Mouse (Mus musculus) midbrain, embryonic 15.5 days (tissue): ENCODE results near the gene Il17rd. TPM values are rescaled to one million over a fixed set of nuclear protein-coding genes. Genes with fewer than 3 reads are reported as not detected.

ENCODE experiments used
- ATAC-seq: fragments of 200-750 bp; cut with Nextera tagmentation; replicated peaks from 2 replicates; pipeline ENCODE4 v1.8.0; 2017; ENCODE audit warnings: moderate TSS enrichment
- H3K27ac ChIP-seq: fragments of 300-500 bp; sonication (generic); 2 replicates; pipeline ENCODE4 v1.5.1; 2015; ENCODE audit warnings: mild to moderate bottlenecking, inconsistent platforms
- H3K27me3 ChIP-seq: fragments of 300-500 bp; sonication (generic); replicated peaks from 2 replicates; pipeline ENCODE4 v1.6.1; 2015; ENCODE audit warnings: inconsistent platforms
- H3K36me3 ChIP-seq: fragments of 300-500 bp; sonication (generic); replicated peaks from 2 replicates; pipeline ENCODE4 v1.6.1; 2015; ENCODE audit warnings: inconsistent platforms
- H3K4me1 ChIP-seq: fragments of 300-500 bp; sonication (generic); 2 replicates; pipeline ENCODE4 v1.6.1; 2015; ENCODE audit warnings: inconsistent platforms
- H3K4me2 ChIP-seq: fragments of 300-500 bp; sonication (generic); 2 replicates; pipeline ENCODE4 v1.6.1; 2015; ENCODE audit warnings: inconsistent platforms, mild to moderate bottlenecking, moderate library complexity
- H3K4me3 ChIP-seq: fragments of 300-500 bp; sonication (generic); 2 replicates; pipeline ENCODE4 v1.5.1; 2015; ENCODE audit warnings: mild to moderate bottlenecking, inconsistent platforms
- H3K9ac ChIP-seq: fragments of 300-500 bp; sonication (generic); 2 replicates; pipeline ENCODE4 v1.6.1; 2015; ENCODE audit warnings: mild to moderate bottlenecking, inconsistent platforms
- H3K9me3 ChIP-seq: fragments of 300-500 bp; sonication (generic); 2 replicates; pipeline ENCODE4 v1.6.1; 2016; ENCODE audit warnings: inconsistent platforms
- WGBS: fragments of 180-500 bp; shearing (Covaris S2); methylation state at CpG from one replicate; pipeline ENCODE4 v1.1.7; 2015; ENCODE audit warnings: mixed read lengths; 5-methylcytosine and 5-hydroxymethylcytosine counted together
- polyA plus RNA-seq: library from polyadenylated mRNA; unstranded; fragments of >200 nt; fragmentation: Nextera tagmentation; extraction: Ambion mirVana; gene quantifications from 2 replicates; pipeline ENCODE4 v1.2.1, GENCODE M21; 2015

Il17rd gene
- polyA plus RNA-seq, 1 experiment from 2014 or later, result 2.2 TPM

DNA sequence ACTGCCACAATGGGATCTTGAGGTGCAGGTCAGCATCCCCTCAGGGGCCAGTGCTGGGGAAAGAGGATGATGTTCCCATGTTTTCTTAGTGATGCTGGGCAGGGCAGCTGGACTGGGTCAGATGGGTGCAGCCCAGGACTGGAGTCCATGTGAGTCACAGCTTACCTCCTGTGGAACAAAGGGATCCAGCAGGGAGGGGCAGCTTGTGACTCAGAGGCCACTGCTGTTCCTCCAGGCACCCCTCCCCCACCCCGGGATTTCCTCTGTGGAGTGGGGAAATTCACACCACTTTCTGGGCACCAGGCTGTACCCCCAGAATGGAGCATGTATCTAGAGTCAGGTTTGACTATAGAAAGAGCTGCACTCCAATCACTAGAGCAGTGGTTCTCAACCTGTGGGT, 92.8 kb downstream of the Il17rd start:
- Histone ChIP-seq H3K27me3 (no peaks in the 10 kb centered on the region), H3K4me2 (no peak overlapping the region), H3K27ac (no peak overlapping the region), H3K9me3 (no peaks in the 10 kb centered on the region), H3K36me3 (no peaks in the 10 kb centered on the region), H3K9ac (no peak overlapping the region), H3K4me3 (no peak overlapping the region), H3K4me1 (no peaks in the 10 kb centered on the region)
- ATAC-seq, result no peak
- WGBS, result 92% methylated on average over 1 of the region's 1 CpGs

GRCm38 (mm10) chr14:27138891-27139290, 100.2 kb downstream of the Il17rd start:
- H3K4me2 ChIP-seq, result no peak overlapping the region
- no peaks in the 10 kb centered on the region for H3K27me3 ChIP-seq
- no peaks in the 10 kb centered on the region for H3K4me1 ChIP-seq
- H3K9me3 ChIP-seq, result no peaks in the 10 kb centered on the region
- H3K36me3 ChIP-seq, result no peaks in the 10 kb centered on the region
- H3K4me3 ChIP-seq, result no peak overlapping the region
- H3K27ac ChIP-seq, result no peak overlapping the region
- no peak for ATAC-seq
- 80% methylated on average over 9 of the region's 9 CpGs for WGBS
- no peak overlapping the region for H3K9ac ChIP-seq

DNA sequence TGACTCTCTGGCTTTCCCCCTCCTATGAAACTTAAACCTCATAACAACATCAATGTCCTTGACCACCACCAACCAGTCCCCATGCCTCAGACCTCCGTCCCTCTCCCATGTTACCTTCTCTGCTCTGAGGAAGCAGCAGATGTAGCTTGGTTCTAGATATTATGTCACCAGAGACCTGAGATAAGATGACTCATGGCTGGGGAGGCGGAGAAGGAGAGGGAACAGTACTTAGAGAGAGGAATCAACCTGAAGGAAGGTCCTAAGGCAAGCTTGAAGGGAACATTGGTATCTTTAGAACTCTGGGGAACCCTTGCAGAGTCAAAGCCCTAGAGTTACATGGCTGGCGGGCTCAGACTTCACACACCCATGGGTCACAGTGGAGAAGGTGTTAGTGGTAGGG, 101.2 kb downstream of the Il17rd start:
- H3K9ac ChIP-seq, result no peak overlapping the region
- no peaks in the 10 kb centered on the region for H3K4me1 ChIP-seq
- no peak overlapping the region for H3K4me2 ChIP-seq
- no peak overlapping the region for H3K4me3 ChIP-seq
- H3K36me3 ChIP-seq, result no peaks in the 10 kb centered on the region
- WGBS, result 88% methylated on average over 3 of the region's 3 CpGs
- H3K27me3 ChIP-seq, result no peaks in the 10 kb centered on the region
- no peaks in the 10 kb centered on the region for H3K9me3 ChIP-seq
- H3K27ac ChIP-seq, result no peak overlapping the region
- ATAC-seq, result no peak

DNA sequence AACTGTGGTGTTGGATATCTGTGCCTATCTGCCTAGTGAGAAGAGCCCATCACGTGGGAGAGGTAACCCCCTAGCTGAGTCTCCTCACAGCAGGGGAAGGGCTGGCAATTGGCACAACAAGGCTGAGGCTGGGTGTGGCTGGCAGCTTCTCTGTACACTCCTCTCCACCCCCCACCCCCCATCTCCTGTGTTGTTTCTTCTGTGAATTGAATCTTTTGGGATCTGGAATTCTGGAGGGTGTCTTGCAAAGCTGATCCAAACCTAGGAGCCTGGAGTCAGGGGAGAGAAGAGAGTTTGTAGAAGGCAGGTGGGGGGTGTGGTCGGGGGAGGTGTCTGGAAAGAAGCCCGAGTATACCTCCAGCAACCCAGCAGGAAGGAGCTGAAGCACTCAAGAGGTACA, 102.7 kb downstream of the Il17rd start:
- H3K36me3 ChIP-seq, result no peaks in the 10 kb centered on the region
- no peak overlapping the region for H3K9ac ChIP-seq
- no peak overlapping the region for H3K4me2 ChIP-seq
- H3K27ac ChIP-seq, result no peak overlapping the region
- no peak overlapping the region for H3K4me3 ChIP-seq
- H3K9me3 ChIP-seq, result no peaks in the 10 kb centered on the region
- H3K4me1 ChIP-seq, result no peaks in the 10 kb centered on the region
- no peak for ATAC-seq
- H3K27me3 ChIP-seq, result no peaks in the 10 kb centered on the region
- 32% methylated on average over 3 of the region's 3 CpGs for WGBS

- Histone ChIP-seq H3K9me3 (no peaks in the 10 kb centered on the region), H3K27ac (no peak overlapping the region), H3K27me3 (no peaks in the 10 kb centered on the region), H3K4me1 (no peaks in the 10 kb centered on the region), H3K36me3 (no peaks in the 10 kb centered on the region), H3K4me3 (no peak overlapping the region), H3K4me2 (no peak overlapping the region), H3K9ac (no peak overlapping the region)
- ATAC-seq, result no peak
- WGBS, result 91% methylated on average over 5 of the region's 5 CpGs
These were observed 103.9 kb downstream of the Il17rd start for GRCm38 (mm10) chr14:27142680-27143079.

- Histone ChIP-seq H3K4me1 (no peaks in the 10 kb centered on the region), H3K9me3 (no peaks in the 10 kb centered on the region), H3K9ac (no peak overlapping the region), H3K4me3 (no peak overlapping the region), H3K27ac (no peak overlapping the region), H3K36me3 (no peaks in the 10 kb centered on the region), H3K4me2 (no peak overlapping the region), H3K27me3 (no peaks in the 10 kb centered on the region)
- 54% methylated on average over 8 of the region's 8 CpGs for WGBS
- ATAC-seq, result no peak
These were observed 106.7 kb downstream of the Il17rd start for GRCm38 (mm10) chr14:27145171-27146045.

- H3K9ac ChIP-seq, result no peak overlapping the region
- WGBS, result 95% methylated on average over 7 of the region's 7 CpGs
These were observed 109.0 kb downstream of the Il17rd start for GRCm38 (mm10) chr14:27147726-27148125.

DNA sequence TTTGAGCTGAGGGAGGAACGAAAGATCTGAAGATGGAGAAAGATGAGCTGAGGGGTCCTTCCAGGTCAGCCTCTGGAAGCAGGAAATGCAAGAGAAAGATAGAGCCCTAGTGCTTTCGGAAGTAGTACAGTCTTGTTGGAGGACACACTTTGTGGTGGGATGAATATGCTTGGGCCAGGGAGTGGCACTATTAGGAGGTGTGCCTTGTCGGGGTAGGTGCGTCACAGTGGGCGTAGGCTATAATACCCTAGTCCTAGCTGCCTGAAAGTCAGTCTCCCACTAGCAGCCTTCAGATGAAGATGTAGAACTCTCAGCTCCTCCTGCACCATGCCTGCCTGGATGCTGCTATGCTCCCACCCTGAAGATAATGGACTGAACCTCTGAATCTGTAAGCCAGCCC, 110.7 kb downstream of the Il17rd start:
- no peaks in the 10 kb centered on the region for H3K9me3 ChIP-seq
- H3K4me2 ChIP-seq, result no peak overlapping the region
- ATAC-seq, result no peak
- H3K9ac ChIP-seq, result no peak overlapping the region
- no peaks in the 10 kb centered on the region for H3K27me3 ChIP-seq
- no peaks in the 10 kb centered on the region for H3K4me1 ChIP-seq
- no peak overlapping the region for H3K4me3 ChIP-seq
- H3K36me3 ChIP-seq, result no peaks in the 10 kb centered on the region
- H3K27ac ChIP-seq, result no peak overlapping the region
- 96% methylated on average over 5 of the region's 5 CpGs for WGBS

More at GRCm38 (mm10) chr14:27147726-27148125, 109.0 kb downstream of the Il17rd start:
- Histone ChIP-seq H3K9me3 (no peaks in the 10 kb centered on the region), H3K4me1 (no peaks in the 10 kb centered on the region), H3K4me2 (no peak overlapping the region), H3K27ac (no peak overlapping the region), H3K4me3 (no peak overlapping the region), H3K36me3 (no peaks in the 10 kb centered on the region), H3K27me3 (no peaks in the 10 kb centered on the region)
- ATAC-seq, result no peak

DNA sequence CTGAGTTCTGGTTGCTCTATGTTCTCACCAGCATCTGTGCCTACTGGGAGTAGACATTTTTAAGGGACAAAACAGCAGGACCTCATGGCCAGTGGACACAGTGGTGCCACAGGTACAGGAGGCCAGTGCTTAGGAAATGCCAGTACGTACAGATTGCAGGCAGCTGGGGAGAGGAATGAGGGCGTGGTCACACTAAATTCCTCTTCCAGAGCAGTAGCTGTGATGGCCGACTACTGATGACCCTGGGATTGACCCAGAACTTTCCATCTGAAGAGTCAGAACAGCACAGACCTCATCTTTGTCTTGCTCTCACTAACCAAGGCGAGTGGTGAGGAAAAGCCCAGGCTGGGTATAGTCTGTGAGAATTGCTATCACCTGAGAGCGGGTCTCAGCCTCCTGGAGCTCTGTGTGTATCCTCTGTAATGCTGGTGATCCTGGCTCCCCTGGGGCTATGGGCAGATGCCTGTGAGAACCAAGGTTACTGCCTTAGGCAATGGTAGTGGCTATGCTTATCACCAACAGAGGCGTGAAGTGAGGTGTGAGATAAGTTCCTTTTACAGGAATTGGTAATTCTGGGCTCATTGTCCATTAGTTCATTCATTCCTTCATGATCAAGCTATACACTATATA, 111.4 kb downstream of the Il17rd start:
- Histone ChIP-seq H3K9me3 (no peaks in the 10 kb centered on the region), H3K4me3 (no peak overlapping the region), H3K27ac (no peak overlapping the region), H3K27me3 (no peaks in the 10 kb centered on the region), H3K4me1 (no peaks in the 10 kb centered on the region), H3K4me2 (no peak overlapping the region), H3K9ac (no peak overlapping the region), H3K36me3 (no peaks in the 10 kb centered on the region)
- WGBS, result 80% methylated on average over 6 of the region's 6 CpGs
- no peak for ATAC-seq

- 0 out of 2 replicates have a peak, but pooled peaks cover 3% of the 10 kb centered on the region for H3K4me1 ChIP-seq
- no peaks in the 10 kb centered on the region for H3K36me3 ChIP-seq
- no peaks in the 10 kb centered on the region for H3K9me3 ChIP-seq
- H3K27me3 ChIP-seq, result no peaks in the 10 kb centered on the region
- H3K4me2 ChIP-seq, result no peak overlapping the region
- no peak overlapping the region for H3K9ac ChIP-seq
- H3K27ac ChIP-seq, result no peak overlapping the region
- 57% methylated on average over 8 of the region's 8 CpGs for WGBS
- ATAC-seq, result no peak
- H3K4me3 ChIP-seq, result no peak overlapping the region
These were observed 112.7 kb downstream of the Il17rd start for GRCm38 (mm10) chr14:27151432-27151831.

DNA sequence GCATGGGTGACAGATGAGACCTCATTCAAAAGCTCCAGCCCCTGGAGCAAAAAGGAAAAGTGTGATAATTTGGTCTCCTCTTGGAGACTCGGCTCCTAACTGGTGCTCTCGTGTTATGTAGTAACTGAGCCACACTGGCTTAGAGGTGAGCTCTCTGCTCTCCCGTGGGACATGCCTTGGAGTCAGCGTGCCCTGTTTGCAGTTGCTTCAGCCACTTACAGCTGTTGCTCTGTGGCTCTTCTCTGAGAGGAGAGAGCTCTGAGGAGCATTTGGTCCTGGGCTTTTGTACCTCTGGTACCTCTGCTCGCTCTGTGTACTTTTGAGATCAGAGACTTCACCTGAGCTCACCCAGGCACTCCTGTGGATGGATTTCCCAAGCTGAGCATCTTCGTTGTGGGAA, 116.3 kb downstream of the Il17rd start:
- H3K27ac ChIP-seq, result no peak overlapping the region
- 79% methylated on average over 6 of the region's 6 CpGs for WGBS
- H3K9ac ChIP-seq, result no peak overlapping the region

DNA sequence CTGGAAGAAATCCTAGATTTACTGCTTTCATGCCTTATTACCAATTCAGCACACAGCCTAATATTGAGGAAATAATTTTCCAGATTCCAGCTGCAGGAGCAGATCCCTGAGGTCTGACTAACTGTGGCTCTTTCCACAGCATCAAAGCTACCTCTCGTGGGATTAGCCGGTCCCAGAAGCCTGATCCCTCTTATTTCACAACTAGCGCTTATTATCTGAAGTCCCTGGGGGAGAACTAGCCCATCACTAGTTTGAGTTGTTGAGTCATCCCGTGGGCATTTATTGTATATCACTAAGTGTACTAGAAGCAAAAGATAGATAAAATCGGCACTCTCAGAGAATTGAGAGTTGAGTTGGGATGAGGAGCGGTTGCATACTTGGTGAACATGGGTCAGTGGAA, 117.3 kb downstream of the Il17rd start:
- H3K4me3 ChIP-seq, result no peak overlapping the region
- ATAC-seq, result no peak
- no peaks in the 10 kb centered on the region for H3K9me3 ChIP-seq
- no peaks in the 10 kb centered on the region for H3K36me3 ChIP-seq
- no peak overlapping the region for H3K9ac ChIP-seq
- no peak overlapping the region for H3K4me2 ChIP-seq
- 57% methylated on average over 6 of the region's 6 CpGs for WGBS
- no peak overlapping the region for H3K27ac ChIP-seq
- H3K27me3 ChIP-seq, result no peaks in the 10 kb centered on the region
- H3K4me1 ChIP-seq, result 0 out of 2 replicates have a peak, but pooled peaks cover 3% of the 10 kb centered on the region

More for the DNA sequence above, 116.3 kb downstream of the Il17rd start:
- no peaks in the 10 kb centered on the region for H3K9me3 ChIP-seq
- H3K4me3 ChIP-seq, result no peak overlapping the region
- no peaks in the 10 kb centered on the region for H3K36me3 ChIP-seq
- H3K4me2 ChIP-seq, result no peak overlapping the region
- ATAC-seq, result no peak
- H3K27me3 ChIP-seq, result no peaks in the 10 kb centered on the region
- H3K4me1 ChIP-seq, result 0 out of 2 replicates have a peak, but pooled peaks cover 3% of the 10 kb centered on the region
